Mouse (Mus musculus) lung, postnatal 0 days (tissue): ENCODE data around the gene Wdr18.

Experiments used
- CTCF ChIP-seq: IDR thresholded peaks from 2 replicates; pipeline ENCODE4 v1.5.1; 2016; ENCODE audit warnings: antibody characterized with exemption, mild to moderate bottlenecking
- EP300 ChIP-seq: IDR thresholded peaks from 2 replicates; pipeline ENCODE4 v1.6.1; 2016; ENCODE audit warnings: antibody characterized with exemption, mild to moderate bottlenecking, control low read depth

DNA sequence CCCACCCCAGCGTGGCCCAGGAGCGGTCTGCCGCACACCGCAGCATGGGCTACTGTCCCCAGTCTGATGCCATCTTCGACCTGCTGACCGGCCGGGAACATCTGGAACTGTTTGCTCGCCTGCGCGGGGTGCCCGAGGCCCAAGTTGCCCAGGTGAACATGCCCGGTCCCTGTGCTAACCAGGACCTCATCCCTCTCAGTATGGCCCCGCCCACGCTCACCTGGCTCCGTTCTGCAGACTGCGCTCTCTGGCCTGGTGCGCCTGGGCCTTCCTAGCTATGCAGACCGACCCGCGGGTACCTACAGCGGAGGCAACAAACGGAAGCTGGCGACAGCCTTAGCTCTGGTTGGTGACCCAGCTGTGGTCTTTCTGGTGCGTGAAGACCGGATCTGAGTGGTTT is 53.7 kb downstream of the Wdr18 start:
- TF ChIP-seq CTCF: no peak
- no peak for TF ChIP-seq EP300
